Mouse (Mus musculus): Measurements from ENCODE around the gene Hectd2. TPM values are rescaled to one million over a fixed set of nuclear protein-coding genes. Genes with fewer than 3 reads are reported as not detected.

The Hectd2 gene
- total RNA-seq (2021) = 10 to 100 TPM; 21.9 to 25.4 TPM

DNA sequence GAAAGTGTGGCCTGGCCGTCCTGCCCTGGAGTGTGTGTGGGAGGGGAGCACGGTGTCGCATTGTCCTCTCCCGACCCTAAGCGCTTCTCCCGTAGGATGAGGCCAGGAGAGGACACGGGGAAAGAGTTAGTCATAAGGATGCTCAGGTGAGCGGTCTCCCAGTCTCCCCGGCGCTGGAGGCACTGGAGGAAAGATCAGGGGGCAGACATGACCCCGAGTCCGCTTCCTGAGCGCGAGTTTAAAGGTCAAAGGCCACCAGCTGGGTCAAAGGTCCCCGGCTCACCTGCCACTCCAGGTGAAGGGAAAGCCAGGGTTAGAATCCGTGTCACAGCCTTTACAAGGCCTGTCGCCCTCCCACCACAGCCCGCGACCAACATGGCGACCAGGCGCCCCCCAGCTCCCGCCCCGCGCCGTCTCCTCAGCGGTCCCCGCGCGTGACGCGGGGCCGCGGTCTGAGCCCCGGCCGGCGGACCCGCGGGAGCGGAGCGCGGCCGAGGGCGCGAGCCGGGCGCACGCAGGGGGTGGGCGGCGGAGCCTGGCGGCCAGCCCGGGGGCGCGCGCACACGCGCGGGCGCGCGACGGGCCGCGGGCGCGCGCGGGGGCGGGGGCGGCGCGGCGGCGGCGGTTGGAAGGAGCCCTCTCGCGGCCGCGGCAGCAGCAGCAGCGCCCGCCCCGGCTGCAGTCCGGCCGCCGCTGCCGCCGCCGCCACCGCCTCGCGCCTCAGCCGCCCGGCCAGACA is at the start of gene Hectd2:
Gene Hectd2 (plus strand): TSS at position 594 of the 739 bp plus-strand sequence.
- intact Hi-C loops (cut with DNase I) = loop anchor here (1.0 to 5.0 kb wide), 2 partner anchors 83 to 278 kb away; partner anchors contain the start of gene Tnks2
- DNase-seq (ENCODE audit: low spot score in 2 of 2) = peak in 1 of 2 experiments; percentile 54

DNA sequence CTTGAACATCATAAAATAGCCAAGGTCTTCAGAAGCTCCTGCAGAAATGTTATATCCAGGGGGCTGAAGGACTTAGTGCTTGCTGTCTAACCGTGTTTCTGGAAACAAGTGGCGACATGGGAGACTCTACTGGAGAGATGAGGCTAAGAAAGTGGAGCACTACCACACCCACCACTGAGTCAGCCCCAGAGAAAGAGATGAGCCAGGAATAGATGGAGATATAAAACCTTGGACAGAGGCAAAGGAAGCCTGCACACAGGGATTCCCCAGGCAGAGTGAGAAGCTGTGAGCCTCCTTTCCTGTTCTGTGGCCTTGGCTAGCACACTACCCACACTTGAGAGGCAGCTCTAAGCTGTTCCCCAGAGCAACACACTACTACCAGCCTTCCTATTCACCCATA is 49.7 kb upstream of the Hectd2 start:
- intact Hi-C loops (cut with DNase I) = loop anchor here (5.0 kb wide), 1 partner anchor 32 kb away; no protein-coding TSS in a partner anchor
- peak in 1 of 2 experiments; percentile 82 for DNase-seq (ENCODE audit: low spot score in 2 of 2)

DNA sequence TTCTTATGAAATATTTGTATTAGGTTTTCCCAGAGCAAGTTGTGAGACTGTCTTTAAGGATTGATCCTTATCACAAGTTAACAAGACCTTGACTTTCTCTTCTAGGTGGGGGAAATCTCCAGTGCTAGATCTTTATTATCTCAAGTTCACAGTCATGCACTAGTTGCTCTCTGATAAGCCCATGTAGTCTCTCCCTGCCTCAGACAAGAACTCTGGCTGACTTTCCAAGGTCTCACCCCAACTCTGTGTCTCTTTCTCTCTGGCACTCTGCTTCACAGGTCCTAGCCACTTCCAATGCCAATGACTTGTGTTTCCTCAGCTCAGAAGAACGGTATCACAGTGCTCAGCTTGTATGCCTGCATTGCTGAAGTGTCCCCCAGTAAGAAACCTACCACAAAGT is 43.1 kb upstream of the Hectd2 start:
- no peak for DNase-seq (ENCODE audit: low spot score in 2 of 2)
- intact Hi-C loops (cut with DNase I) = no loop called here

DNA sequence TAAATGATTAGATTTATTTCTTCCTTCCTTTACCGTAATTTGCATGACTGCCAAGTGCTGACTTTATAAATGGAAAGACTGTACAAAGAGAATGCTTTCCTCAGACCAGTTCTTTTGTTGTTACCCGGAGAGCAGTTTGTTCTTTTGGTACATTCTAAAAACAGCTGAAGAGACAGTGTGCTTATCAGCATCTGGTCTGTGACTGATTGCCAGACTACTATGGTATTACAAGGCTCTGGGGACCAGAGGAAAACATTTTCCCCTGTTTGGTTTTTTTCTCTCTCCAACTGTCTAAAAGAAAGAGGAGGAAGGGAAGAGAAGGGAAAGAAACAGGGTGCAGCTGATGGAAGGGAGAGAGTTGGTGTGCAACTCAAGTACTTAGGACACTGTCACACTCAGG is 36.0 kb upstream of the Hectd2 start:
- intact Hi-C loops (cut with DNase I) = no loop called here
- no peak for DNase-seq (ENCODE audit: low spot score in 2 of 2)

DNA sequence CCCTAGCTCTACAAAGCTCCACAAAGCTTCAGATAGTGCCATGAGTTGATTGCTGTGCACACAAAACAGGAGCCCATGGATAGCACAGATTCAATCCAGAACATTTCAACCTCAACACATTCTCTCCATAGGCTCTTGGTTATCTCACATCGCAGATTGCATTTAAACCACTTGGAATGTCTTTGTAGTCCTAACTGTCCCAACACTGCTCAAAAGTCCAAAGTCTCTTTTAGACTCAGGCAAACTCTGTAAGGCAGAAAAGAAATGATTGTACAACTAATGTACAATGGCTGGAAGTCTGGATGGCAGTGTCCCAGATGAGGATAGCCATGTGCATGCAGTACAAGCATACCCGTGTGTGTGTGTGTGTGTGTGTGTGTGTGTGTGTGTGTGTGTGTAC is 32.9 kb upstream of the Hectd2 start:
- intact Hi-C loops (cut with DNase I) = no loop called here
- DNase-seq (ENCODE audit: low spot score in 2 of 2) = no peak

DNA sequence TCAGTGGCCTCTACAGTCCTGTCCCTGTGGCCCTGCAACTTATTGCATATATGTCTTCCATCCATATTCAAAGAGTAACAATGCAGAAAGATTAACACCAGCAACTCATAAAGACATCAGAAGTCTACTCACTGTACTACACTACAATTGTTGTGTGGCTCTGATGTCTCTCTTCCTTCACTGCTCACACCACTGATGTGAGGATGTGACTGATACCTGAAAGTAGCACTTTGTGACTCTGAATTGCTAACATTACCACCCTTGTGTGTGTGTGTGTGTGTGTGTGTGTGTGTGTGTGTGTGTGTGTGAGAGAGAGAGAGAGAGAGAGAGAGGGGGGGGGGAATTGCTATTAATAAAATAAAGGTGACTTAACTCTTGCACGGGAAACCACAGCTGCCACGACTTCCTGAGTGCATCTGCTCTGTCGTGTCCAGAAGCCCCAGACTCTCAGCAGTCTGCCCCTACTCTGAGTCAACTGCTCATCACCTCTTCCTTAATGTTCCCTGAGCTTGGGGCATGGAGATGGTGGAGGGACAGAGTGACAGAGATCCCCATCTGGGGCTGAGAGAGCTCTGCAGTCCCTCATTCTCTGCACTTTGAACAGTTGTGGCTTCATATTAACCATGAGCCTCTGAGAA is 31.8 kb upstream of the Hectd2 start:
- intact Hi-C loops (cut with DNase I) = no loop called here
- no peak for DNase-seq (ENCODE audit: low spot score in 2 of 2)

DNA sequence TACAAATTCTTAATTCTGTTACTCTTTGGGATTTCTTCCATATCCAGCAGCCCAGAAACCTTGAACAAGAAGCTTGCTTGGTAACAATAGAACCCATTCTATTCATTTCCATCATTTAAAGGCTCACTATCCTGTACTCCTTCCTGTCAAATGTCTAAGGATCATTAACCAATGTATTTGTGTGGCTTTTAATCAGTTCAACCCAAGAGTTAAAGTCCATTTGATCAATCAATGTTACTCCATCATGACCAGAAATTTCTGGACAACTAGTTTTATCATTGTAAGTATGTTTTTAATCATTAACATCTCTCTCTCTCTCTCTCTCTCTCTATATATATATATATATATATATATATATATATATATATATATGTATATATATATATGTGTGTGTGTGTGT is 29.4 kb upstream of the Hectd2 start:
- intact Hi-C loops (cut with DNase I) = no loop called here
- DNase-seq (ENCODE audit: low spot score in 2 of 2) = no peak

DNA sequence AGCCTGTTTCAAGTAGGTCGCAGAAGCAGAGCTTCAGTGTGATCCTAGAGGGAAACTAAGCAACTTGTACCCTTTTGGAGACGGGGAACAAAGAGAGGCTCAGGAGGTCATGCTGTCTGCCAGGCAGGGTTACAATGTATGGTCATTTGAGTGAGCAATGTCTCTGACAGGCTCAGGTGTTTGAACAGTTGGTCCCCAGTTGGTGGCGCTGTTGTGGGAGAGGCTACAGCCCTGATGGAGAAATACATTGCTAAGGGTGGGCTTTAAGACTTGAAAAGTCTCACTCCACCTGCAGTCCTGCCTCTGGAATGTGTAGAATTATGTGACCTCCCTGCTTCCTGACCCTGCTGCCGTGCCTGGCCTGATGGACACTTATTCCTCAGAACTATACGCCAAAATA is 21.4 kb upstream of the Hectd2 start:
- intact Hi-C loops (cut with DNase I) = no loop called here
- no peak for DNase-seq (ENCODE audit: low spot score in 2 of 2)

DNA sequence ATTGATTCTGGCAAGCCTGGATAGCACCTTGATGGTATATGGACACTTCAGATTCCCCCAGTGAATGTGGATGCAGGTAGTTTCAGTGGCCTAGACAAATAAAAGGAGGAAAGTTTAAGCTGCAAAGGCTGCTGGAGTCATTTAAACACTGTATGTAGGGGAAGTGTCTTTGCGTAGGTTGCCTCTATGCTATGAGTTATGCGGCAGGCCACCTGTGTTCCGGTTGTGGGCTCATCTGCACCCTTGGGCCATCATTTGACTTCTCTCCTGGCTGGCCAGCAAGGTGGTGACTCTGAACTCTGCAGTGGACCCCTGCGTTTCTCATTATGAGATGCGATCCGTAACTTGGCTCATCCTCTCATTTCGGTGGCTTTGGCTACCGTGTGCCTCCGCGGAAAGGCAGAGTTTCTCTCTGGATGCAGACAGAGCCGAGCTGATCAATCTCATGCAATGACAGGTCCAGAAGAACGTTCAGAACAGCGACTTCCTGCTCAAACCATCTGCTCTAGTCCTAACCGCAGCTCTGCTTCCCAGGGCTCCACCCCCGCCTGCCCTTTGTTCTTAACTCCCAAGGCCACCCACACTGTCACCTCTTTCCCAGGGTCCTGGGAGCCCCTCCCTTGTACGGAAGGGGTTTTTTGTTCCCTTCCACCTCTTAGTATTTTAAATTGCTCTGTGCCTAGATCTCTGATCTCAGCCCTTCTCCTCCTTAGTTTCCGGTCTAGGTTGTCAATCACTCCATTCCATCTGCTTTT is 20.3 kb upstream of the Hectd2 start:
- peak in 1 of 2 experiments; percentile 22 for DNase-seq (ENCODE audit: low spot score in 2 of 2)
- intact Hi-C loops (cut with DNase I) = no loop called here

DNA sequence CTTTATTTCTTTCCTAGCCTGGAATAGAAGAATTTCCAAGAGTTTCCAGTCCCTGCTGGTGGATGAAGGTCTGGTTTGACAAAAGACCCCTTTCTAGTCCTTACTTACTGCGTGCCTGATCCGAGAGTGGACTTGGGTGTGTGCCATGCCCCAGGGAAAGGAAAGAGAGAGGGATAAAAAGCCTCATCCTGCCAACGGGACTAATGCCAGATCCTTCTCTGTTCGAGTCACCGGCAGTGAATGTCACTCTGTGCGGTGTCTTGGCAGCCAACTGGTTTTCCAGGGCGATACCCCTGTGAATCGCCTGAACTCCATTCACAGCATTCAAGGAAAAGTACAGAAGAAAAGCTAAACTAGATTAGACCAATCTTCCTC is 19.7 kb upstream of the Hectd2 start:
- intact Hi-C loops (cut with DNase I) = no loop called here
- peak; percentile 29 to 62 for DNase-seq (ENCODE audit: low spot score in 2 of 2)

DNA sequence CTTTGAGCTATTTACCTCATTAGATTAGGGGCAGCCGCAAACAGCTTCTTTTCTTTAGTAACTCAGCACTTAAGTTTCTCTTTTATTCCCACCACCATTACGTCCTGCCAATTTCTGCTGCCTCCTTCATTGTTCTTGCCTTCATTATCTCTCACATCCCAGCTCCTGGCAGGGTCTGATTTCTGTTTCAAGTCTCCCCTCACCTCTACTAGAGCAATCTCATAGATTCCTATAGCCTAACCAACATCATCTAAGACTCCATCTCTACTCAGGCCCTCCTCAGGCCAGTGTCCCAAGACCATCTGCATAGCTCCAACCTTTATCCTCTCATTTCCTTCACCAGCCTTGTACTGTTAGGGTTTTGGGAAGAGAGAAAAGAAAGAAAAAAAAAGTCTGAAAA is 19.3 kb upstream of the Hectd2 start:
- no peak for DNase-seq (ENCODE audit: low spot score in 2 of 2)
- intact Hi-C loops (cut with DNase I) = no loop called here

DNA sequence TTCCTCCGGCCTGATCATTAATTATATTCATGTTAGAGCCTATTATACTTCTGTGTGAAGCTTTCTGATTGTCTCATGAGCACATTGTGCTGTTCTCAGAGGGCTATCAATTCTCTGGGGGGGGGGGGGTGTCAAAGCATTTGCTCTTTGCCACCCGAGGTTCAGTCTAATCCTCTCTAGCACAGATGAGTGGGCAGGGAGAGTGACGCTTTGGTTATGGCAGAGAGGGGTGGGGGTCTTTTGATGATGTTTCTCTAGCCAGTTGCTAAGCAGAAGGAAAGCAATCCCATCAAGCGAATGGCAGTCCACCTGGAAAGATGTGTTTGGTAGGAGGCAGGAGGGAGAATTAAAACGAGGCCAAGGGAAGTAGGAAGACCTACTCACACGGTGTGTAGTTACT is 18.6 kb upstream of the Hectd2 start:
- intact Hi-C loops (cut with DNase I) = loop anchor here (2.0 kb wide), 1 partner anchor 65 kb away; no protein-coding TSS in a partner anchor
- DNase-seq (ENCODE audit: low spot score in 2 of 2) = no peak

DNA sequence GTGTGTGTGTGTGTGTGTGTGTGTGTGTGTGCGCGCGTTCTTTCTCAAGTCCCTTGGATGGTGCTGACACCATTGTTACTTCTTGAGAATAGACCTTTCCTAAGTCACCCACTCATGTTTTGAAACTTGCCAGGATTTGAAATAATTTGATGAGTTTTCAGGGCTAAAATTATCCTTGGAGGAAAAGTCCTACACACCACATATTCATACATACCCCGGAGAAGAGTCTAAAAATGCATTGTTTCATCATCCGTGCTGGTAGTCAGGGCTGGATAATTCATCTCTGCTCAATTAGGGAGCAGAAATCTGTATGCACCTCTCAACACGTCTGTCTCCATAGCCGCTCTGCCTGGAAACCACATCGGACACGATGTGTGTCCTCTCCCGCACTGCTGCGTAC is 17.5 kb upstream of the Hectd2 start:
- intact Hi-C loops (cut with DNase I) = loop anchor here (2.0 kb wide), 1 partner anchor 66 kb away; no protein-coding TSS in a partner anchor
- peak; percentile 15 to 76 for DNase-seq (ENCODE audit: low spot score in 2 of 2)

DNA sequence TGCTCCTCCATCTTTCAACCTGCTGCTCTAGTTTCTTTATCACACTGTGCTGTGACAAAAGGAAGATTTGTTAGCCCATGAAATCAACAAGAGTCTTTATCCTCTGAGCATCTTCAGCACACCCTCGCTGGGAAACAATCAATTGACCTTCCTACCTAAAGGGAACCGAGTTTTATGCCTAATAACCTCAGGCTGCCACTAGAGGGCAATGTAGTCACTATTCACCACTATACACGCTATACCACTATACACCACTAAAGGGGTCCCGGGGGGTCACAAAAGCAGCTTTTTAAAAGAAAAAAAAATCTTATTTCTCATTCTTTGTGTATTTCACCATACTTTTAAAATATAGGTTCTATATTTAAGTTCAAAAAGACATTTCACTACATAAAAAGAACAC is 15.9 kb upstream of the Hectd2 start:
- intact Hi-C loops (cut with DNase I) = no loop called here
- peak; percentile 41 to 60 for DNase-seq (ENCODE audit: low spot score in 2 of 2)

DNA sequence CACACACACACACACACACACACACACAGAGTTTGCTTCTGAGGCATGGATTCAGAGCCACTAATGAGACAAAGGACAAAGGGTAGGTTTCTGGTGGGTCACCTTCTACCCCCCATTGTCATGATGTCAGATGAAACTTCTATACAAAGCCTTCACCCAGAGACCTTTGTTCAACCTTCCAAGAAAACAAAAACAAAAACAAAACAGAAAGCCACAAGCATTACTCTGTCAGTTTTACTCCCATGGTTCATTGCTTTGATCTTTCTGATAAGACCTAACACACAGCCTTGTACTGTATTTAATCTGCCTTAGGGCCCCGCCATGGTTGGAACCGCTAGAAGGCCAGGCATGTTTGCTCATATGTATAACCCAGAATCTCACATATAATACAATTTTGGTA is 15.1 kb upstream of the Hectd2 start:
- intact Hi-C loops (cut with DNase I) = no loop called here
- DNase-seq (ENCODE audit: low spot score in 2 of 2) = no peak

DNA sequence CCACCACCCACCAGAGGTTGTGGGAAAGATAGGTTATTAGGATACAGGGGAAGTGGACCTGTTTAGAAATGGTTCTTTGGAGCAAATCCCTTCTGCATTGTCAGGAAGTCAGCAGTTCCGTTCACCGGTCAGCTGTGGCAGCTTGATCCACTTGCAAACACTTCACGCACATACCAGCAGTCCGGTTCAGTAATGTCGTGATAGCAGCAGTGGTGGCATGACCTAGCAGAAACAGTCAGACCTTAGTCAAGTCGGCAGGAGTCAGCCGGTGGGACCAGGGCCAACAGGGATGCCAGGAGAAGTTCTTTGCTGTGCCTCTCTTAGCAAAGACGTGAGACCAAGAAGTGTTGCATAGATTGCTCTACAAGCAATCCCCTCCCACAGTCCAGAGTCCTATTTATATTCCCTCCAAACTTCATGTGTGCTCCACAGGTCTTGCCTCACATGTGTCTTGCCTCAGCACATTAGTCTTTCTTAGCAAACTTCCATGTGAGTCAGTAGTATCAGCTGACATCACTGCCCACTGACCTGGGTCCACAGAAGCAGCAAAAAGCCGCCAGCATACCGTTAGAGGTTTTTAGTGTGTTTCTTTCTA is 14.3 kb upstream of the Hectd2 start:
- no peak for DNase-seq (ENCODE audit: low spot score in 2 of 2)
- intact Hi-C loops (cut with DNase I) = no loop called here

DNA sequence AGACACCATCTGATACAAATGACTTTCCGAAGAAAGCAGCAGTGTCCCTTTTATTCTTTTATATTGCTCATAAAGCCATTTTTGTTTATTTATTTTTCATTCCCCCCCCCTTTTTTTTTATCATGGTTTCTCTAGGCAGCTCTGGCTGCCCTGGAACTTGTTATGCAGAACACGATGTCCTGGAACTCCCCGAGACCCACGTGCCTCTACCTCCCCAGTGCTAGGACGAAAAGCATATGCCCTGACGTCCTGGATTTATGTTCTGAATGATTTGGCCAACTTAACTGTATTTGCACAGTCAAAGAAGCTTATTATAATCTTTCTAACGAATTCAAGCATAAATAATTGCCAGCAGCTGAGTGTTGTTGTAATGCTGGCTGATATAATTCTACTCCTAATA is 13.7 kb upstream of the Hectd2 start:
- no peak for DNase-seq (ENCODE audit: low spot score in 2 of 2)
- intact Hi-C loops (cut with DNase I) = no loop called here

DNA sequence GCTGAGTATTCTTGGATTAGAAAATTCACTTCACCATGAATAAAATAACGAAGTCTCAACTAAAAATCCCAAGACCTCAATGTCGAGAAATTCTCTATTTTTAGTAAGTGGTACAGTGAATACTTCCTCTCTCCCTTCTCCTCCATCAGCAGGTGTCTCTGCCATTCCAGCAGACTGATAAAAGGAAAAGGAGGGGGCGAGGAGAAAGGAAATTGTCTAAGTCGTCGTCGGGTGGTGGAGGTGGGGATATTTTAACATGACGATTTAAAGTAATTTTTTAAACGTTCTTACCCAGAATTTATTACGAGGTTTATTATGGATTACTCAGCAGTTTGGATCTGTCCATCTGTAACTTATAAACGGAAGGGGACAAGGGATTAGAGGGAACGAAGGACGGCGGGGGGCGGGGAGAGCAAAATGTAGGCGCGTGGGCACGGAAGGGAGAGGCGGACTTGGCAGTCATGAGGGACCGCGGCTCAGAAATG is 836 bp upstream of the Hectd2 start:
- DNase-seq (ENCODE audit: low spot score in 2 of 2) = peak; percentile 51 to 75
- intact Hi-C loops (cut with DNase I) = loop anchor here (1.0 to 5.0 kb wide), 2 partner anchors 82 to 279 kb away; partner anchors contain the start of gene Tnks2

DNA sequence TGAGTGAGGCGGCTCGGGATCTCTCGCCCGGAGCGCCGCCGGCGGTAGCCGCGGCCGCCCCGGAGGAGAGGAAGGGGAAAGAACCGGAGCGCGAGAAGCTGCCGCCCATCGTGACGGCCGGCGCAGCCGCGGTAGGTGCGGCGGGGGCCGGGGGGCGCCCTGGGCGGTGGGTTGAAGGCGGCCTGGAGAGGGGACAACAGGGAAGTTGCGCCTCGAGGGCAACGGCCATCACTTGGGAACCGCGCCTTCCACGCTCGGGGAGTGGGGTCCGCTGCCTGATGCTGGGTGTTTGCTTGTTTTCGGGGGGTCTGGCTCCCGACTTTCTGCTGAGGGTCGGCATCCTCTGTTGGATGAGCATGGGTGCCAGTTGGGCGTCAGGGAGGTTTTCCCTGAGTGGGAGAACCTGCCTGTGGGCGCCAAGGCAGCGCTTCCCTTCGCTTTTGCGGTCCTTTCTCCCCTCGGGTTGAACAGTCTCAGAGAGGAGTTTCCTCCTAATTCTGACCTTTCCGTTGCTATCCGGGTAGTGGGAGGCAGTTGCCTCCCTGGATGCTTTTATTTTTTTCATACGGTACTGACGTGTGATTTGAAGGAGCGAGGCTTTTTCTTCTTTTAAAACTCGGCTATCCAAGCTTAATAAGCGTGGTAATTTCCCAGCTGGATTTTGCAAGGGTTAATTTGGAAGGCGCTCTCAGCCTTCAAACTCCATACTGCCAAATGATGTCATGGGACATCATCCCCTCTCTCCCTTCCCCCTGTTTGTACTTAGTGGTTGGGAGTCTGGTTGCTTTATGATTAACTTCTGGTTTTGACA is 551 bp downstream of the Hectd2 start:
- intact Hi-C loops (cut with DNase I) = loop anchor here (1.0 to 5.0 kb wide), 2 partner anchors 84 to 277 kb away; partner anchors contain the start of gene Tnks2
- peak in 1 of 2 experiments; percentile 31 for DNase-seq (ENCODE audit: low spot score in 2 of 2)

All from left cerebral cortex, postnatal 25 days (tissue).